Mouse (Mus musculus) bone marrow, adult 2 months (tissue): ENCODE data around the gene Sall2.

Source experiments
- CTCF ChIP-seq: fragments of 200-500 bp; IDR thresholded peaks from 2 replicates; pipeline ENCODE4 v1.5.1; 2011; ENCODE audit warnings: low read length, control low read depth; ENCODE audit not compliant: control insufficient read depth, insufficient read depth
- POLR2A ChIP-seq: fragments of 200-500 bp; IDR thresholded peaks from 2 replicates; pipeline ENCODE4 v1.6.1; 2011; ENCODE audit warnings: low read depth, mild to moderate bottlenecking, control low read depth, low read length, borderline replicate concordance; ENCODE audit not compliant: control insufficient read depth

DNA sequence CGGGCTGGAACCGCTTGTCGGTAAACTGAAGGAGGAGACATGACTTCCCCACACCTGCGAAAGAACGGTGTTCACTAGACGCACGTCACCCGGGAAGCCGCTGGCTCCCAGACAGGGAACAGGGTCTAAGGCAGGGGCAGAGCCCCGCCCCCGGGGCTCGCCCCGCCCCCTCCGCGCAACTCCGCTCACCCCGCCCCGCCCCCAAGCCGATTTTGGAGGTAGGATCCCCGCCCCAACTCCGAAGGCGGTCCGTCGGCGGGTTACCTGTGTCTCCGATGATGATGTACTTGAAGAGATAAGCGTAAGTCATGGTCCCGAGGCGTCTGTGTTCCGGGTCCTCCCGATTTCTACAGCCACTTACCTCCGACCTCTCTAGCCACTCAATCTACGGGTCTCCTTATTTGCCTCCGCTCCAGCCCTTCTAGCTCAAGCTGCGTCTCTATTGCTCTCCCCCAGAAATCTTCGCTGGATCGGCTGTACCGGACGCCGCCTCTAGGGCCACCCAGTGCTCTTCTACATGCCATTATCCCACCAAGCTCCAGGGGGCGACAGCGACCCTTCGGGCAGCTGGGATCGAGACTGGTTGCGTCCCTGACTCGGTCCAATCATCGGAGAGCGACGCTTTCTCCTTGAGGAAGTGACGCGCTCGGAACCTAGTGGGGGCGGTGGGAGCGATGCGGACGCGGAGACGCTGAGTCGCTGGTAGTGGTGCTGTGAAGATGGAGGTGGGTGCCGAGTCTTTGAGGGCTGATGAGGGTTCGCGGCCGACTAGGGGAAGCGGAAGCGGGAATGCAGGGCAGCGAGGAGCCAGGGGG, 49.4 kb downstream of the Sall2 start, which contains the start of the genes Tox4 and Rab2b:
- TF ChIP-seq CTCF (peak; percentile 95), POLR2A (peak; percentile 94)
